Mouse (Mus musculus) kidney, adult 11 months (tissue): ENCODE measurements around the gene Serpina3a.

ENCODE experiments used
- DNase-seq: peaks from one replicate; pipeline ENCODE4 v3.0.0; 2022

Serpina3a gene

DNA sequence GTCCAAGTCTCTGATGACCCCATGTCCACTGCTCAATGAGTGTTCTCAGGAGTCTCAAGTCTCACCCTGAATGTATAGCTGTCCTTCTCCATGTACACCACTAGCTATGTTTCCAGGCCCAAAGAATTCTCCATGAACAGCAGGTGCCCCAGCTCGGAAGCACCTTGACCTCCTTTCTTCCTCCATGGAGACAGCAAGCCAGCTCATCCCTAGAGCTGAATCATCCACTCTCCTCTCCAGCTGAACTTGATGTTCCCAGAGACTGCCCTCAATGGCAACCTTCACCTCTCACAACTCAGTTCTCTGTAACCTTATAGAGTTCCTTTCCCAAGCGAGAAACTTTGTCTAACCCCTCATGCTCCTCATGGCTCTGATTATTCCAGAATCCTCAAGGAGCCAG lies 33.0 kb downstream of the Serpina3a start:
- no peak for DNase-seq

- DNase-seq, result no peak
Measured at GRCm38 (mm10) chr12:104151989-104152388, 39.5 kb downstream of the Serpina3a start.

GRCm38 (mm10) chr12:104153041-104153645 lies 40.6 kb downstream of the Serpina3a start:
- DNase-seq, result no peak

DNA sequence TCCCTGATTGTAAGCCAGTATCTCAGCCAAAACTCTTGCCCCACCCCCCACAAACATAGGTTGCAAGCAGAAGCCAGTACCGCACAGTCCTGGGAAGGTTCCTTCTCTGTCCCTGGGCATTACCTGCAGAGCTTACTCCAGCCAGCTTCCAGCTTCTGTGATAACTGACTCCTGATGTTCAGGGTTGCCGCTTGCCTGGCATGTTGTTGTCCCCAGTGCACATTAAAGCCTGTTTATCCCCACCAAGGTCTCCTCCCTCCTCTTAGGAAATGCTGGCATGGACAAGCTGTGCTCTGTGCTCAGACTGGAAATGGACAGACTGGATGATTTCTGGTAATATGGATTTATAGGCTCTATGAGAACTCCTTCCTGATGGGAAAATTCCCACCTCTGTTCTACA lies 41.1 kb downstream of the Serpina3a start, which contains the start of gene Serpina3c:
Serpina3c (minus strand) TSS at position 215 of the 400 bp plus-strand sequence.
- DNase-seq, result no peak
